Mouse (Mus musculus): Measurements from ENCODE around the gene Skint6.

DNA sequence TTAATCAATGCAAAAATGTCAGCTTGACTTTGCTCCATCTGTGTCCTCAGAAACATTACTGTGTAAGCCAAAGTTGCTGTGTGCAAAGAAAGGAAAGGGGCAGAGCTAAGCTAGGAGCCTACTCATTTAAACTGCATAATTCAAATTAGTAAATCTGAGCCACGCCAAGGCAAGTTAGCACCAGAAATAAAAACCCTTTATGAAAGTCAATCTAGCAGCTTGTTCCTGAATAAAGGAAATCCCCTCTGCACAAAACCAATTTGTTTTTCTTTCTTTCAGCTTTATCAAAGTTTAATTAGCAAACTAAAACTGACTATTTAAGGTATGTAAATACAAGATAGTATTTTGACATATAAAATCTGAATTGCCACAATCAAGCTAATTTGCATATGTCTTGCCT is 512.0 kb downstream of the Skint6 start, which contains the start of gene Skint10:
- TF ChIP-seq ZC3H11A (IDR thresholded peaks at IDR 0.05; ENCODE audit: borderline replicate concordance, low read depth, low read length) (no peak), CHD2 (IDR thresholded peaks at IDR 0.05; ENCODE audit: low read depth, low read length) (no peak)
